Mouse (Mus musculus) CH12.LX (cell line): ENCODE measurements at regions not wholly inside any gene's neighbourhood (a gene's known extent, or its start where the extent isn't known, plus 50 kb on each side); places are given as distances from the start of the nearest gene placed in this dataset.

ENCODE experiments used
- DNase-seq: peaks from one replicate; pipeline ENCODE4 v3.0.0-alpha.2; 2013; ENCODE audit errors: extremely low read depth
- H3K27ac ChIP-seq: 2 replicates; pipeline ENCODE4 v1.5.1; 2012; ENCODE audit warnings: low read depth, mild to moderate bottlenecking, control low read depth, moderate library complexity; ENCODE audit not compliant: insufficient read depth
- H3K27me3 ChIP-seq: replicated peaks from 2 replicates; pipeline ENCODE3; 2012; ENCODE audit warnings: inconsistent platforms
- H3K36me3 ChIP-seq, 2 experiments: replicated peaks in 1 of 2; 2 replicates each; pipeline versions ENCODE3 to v1.6.1; 2012; ENCODE audit warnings: inconsistent platforms in 1 of 2, low read length in 1 of 2, mild to moderate bottlenecking in 1 of 2, mixed read lengths in 1 of 2, moderate library complexity in 1 of 2; ENCODE audit not compliant: control insufficient read depth in 1 of 2, insufficient read depth in 1 of 2
- H3K4me1 ChIP-seq, 2 experiments: 2 replicates each; pipeline ENCODE4 v1.6.1; 2012; ENCODE audit warnings: inconsistent platforms in 1 of 2, moderate library complexity in 1 of 2; ENCODE audit not compliant: insufficient read depth in 2 of 2, control insufficient read depth in 1 of 2
- H3K4me2 ChIP-seq: 2 replicates; pipeline ENCODE4 v1.6.1; 2012; ENCODE audit warnings: low read depth, mild to moderate bottlenecking, control low read depth; ENCODE audit not compliant: poor library complexity, insufficient read depth, severe bottlenecking
- H3K4me3 ChIP-seq, 3 experiments: fragments of 150-350 bp in 1 of 3; sonication (generic) in 1 of 3; replicated peaks in 1 of 3; 2 replicates each; pipeline versions ENCODE3 to v1.5.1; 2011 to 2012; ENCODE audit warnings: low read depth in 2 of 3, low read length in 2 of 3, mild to moderate bottlenecking in 2 of 3, moderate library complexity in 2 of 3, control low read depth in 1 of 3, improper control_type of control experiment in 1 of 3, inconsistent platforms in 1 of 3, mixed read lengths in 1 of 3; ENCODE audit not compliant: poor library complexity in 1 of 3
- H3K79me2 ChIP-seq: replicated peaks from 2 replicates; pipeline ENCODE4 v1.6.1; 2012; ENCODE audit warnings: mild to moderate bottlenecking, moderate library complexity; ENCODE audit not compliant: control insufficient read depth, poor library complexity, insufficient read depth, severe bottlenecking; ENCODE audit errors: extremely low read depth
- H3K9ac ChIP-seq: 2 replicates; pipeline ENCODE4 v1.6.1; 2012; ENCODE audit warnings: low read depth, mild to moderate bottlenecking, control low read depth, moderate library complexity; ENCODE audit not compliant: insufficient read depth
- H3K9me3 ChIP-seq: replicated peaks from 2 replicates; pipeline ENCODE3; 2012; ENCODE audit warnings: low read length, inconsistent platforms, mixed read lengths
- BHLHE40 ChIP-seq: IDR thresholded peaks from 2 replicates; pipeline ENCODE4 v1.6.1; 2011; ENCODE audit warnings: mild to moderate bottlenecking, low read depth, low read length, improper control_type of control experiment
- CHD2 ChIP-seq: IDR thresholded peaks from 2 replicates; pipeline ENCODE4 v1.6.1; 2011; ENCODE audit warnings: low read length, improper control_type of control experiment
- CTCF ChIP-seq, 2 experiments: IDR thresholded peaks in 1 of 2; conservative IDR thresholded peaks in 1 of 2; 2 replicates each; pipeline ENCODE4 v1.5.1; 2011 to 2012; ENCODE audit warnings: low read depth in 2 of 2, low read length in 2 of 2, improper control_type of control experiment in 1 of 2, inconsistent platforms in 1 of 2, mild to moderate bottlenecking in 1 of 2, moderate library complexity in 1 of 2
- ETS1 ChIP-seq: conservative IDR thresholded peaks from 2 replicates; pipeline ENCODE4 v1.6.1; 2012; ENCODE audit warnings: low read depth, mild to moderate bottlenecking, inconsistent platforms, low read length, improper control_type of control experiment, moderate library complexity
- GABPA ChIP-seq: IDR thresholded peaks from 2 replicates; pipeline ENCODE4 v1.6.1; 2012; ENCODE audit warnings: low read depth, low read length, improper control_type of control experiment, inconsistent platforms; ENCODE audit not compliant: insufficient replicate concordance
- HCFC1 ChIP-seq: IDR thresholded peaks from 2 replicates; pipeline ENCODE4 v1.6.1; 2012; ENCODE audit warnings: low read depth, mild to moderate bottlenecking, inconsistent platforms, low read length, improper control_type of control experiment
- JUND ChIP-seq: conservative IDR thresholded peaks from 2 replicates; pipeline ENCODE4 v1.6.1; 2011; ENCODE audit warnings: low read depth, low read length, improper control_type of control experiment
- MAX ChIP-seq: IDR thresholded peaks from 2 replicates; pipeline ENCODE4 v1.6.1; 2011; ENCODE audit warnings: low read length, improper control_type of control experiment
- MAZ ChIP-seq: IDR thresholded peaks from 2 replicates; pipeline ENCODE4 v1.6.1; 2012; ENCODE audit warnings: low read depth, mild to moderate bottlenecking, inconsistent platforms, low read length, improper control_type of control experiment, moderate library complexity
- MEF2A ChIP-seq: IDR thresholded peaks from 2 replicates; pipeline ENCODE4 v1.6.1; 2014; ENCODE audit warnings: low read depth, mild to moderate bottlenecking, inconsistent platforms, low read length, improper control_type of control experiment, borderline replicate concordance
- POLR2A ChIP-seq: IDR thresholded peaks from 2 replicates; pipeline ENCODE4 v1.6.1; 2011; ENCODE audit warnings: low read depth, mild to moderate bottlenecking, improper control_type of control experiment, low read length
- POLR2AphosphoS2 ChIP-seq: IDR thresholded peaks from 2 replicates; pipeline ENCODE4 v1.6.1; 2011; ENCODE audit warnings: low read depth, low read length, improper control_type of control experiment
- SMC3 ChIP-seq: IDR thresholded peaks from 2 replicates; pipeline ENCODE4 v1.6.1; 2011; ENCODE audit warnings: low read depth, low read length, improper control_type of control experiment
- TBP ChIP-seq: conservative IDR thresholded peaks from 2 replicates; pipeline ENCODE4 v1.6.1; 2011; ENCODE audit warnings: low read depth, low read length, improper control_type of control experiment
- TCF12 ChIP-seq: IDR thresholded peaks from 2 replicates; pipeline ENCODE4 v1.6.1; 2014; ENCODE audit warnings: low read depth, mild to moderate bottlenecking, inconsistent platforms, low read length, improper control_type of control experiment
- UBTF ChIP-seq: IDR thresholded peaks from 2 replicates; pipeline ENCODE4 v1.6.1; 2012; ENCODE audit warnings: low read depth, mild to moderate bottlenecking, inconsistent platforms, low read length, improper control_type of control experiment, moderate library complexity
- USF1 ChIP-seq: IDR thresholded peaks from 2 replicates; pipeline ENCODE4 v1.6.1; 2014; ENCODE audit warnings: low read depth, mild to moderate bottlenecking, inconsistent platforms, low read length, improper control_type of control experiment
- USF2 ChIP-seq: conservative IDR thresholded peaks from 2 replicates; pipeline ENCODE4 v1.6.1; 2011; ENCODE audit warnings: low read depth, low read length, improper control_type of control experiment
- ZC3H11A ChIP-seq: IDR thresholded peaks from 2 replicates; pipeline ENCODE4 v1.6.1; 2012; ENCODE audit warnings: low read depth, mild to moderate bottlenecking, inconsistent platforms, low read length, improper control_type of control experiment
- ZKSCAN1 ChIP-seq: IDR thresholded peaks from 2 replicates; pipeline ENCODE4 v1.6.1; 2012; ENCODE audit warnings: low read depth, inconsistent platforms, low read length, improper control_type of control experiment, borderline replicate concordance
- ZMIZ1 ChIP-seq: IDR thresholded peaks from 2 replicates; pipeline ENCODE4 v1.6.1; 2012; ENCODE audit warnings: low read depth, mild to moderate bottlenecking, inconsistent platforms, low read length, improper control_type of control experiment
- ZNF384 ChIP-seq: IDR thresholded peaks from 2 replicates; pipeline ENCODE4 v1.6.1; 2012; ENCODE audit warnings: low read depth, low read length, improper control_type of control experiment, inconsistent platforms
- dilution Hi-C: fragments of 300-500 bp; cut with MboI; formaldehyde crosslinking; loops from 2 replicates; pipeline ENCODE4 v1.14.3; 2020; ENCODE audit warnings: low sequenced_read_pairs; ENCODE audit not compliant: extremely low pct_unique_long_range_greater_than_20kb, extremely low pct_ligation_motif_present
- in situ Hi-C: fragments of 300-500 bp; cut with MboI; formaldehyde crosslinking; loops from 3 replicates; pipeline ENCODE4 v1.14.3; 2019; ENCODE audit warnings: low sequenced_read_pairs, low pct_ligation_motif_present, low pct_unique_long_range_greater_than_20kb, mixed read lengths

GRCm38 (mm10) chr9:14009451-14009850, 181.9 kb downstream of the Fam76b start:
- no peak overlapping the region for H3K27ac ChIP-seq
- H3K9ac ChIP-seq, result no peak overlapping the region
- H3K36me3 ChIP-seq, result no peaks in the 10 kb centered on the region
- in situ Hi-C loops, result no loop called here
- H3K79me2 ChIP-seq, result no peaks in the 10 kb centered on the region
- H3K4me2 ChIP-seq, result no peak overlapping the region
- H3K4me3 ChIP-seq, result no peak overlapping the region
- H3K4me1 ChIP-seq, result peaks cover 0 to 7% of the 10 kb centered on the region in 2 experiments; a peak in 2 of 4 replicates
- peaks cover 3% of the 10 kb centered on the region for H3K9me3 ChIP-seq
- dilution Hi-C loops, result no loop called here
- TF ChIP-seq SMC3, result no peak
- TF ChIP-seq ETS1, result no peak
- no peak for TF ChIP-seq ZNF384
- no peak for TF ChIP-seq POLR2A
- no peak for TF ChIP-seq MEF2A
- no peak for DNase-seq
- no peaks in the 10 kb centered on the region for H3K27me3 ChIP-seq

DNA sequence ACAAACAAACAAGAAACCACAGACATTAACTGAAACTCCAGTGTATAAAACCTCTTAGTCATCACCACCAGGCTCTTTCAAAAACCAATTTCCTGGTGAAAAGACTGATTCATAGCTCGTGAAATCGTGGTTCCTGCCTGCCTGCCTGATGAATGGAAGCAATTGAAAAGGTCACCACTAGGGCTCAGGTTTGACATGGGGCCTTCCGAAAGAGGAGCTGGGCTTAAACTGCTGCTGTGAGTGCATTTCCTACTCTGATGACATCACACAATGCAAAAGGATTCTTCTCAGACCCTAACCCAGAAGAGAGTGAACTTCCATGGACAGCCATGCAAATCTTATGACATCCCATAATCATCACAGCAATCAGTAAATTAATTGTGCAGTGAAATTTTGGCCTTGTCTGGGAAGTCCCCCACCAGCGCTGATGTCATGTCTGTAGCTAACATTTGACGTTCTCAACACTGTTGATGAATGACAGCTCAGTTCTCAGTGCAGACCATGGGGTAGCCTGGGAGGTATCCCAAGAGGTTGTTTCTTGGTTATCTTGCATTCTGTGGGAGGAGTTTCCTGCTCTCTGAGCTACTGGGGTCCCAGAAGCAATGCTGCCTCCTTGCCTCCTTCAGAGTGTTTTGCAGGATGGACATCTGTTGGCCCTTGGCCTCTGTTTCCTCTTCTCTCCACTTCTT, 182.9 kb downstream of the Fam76b start:
- no peaks in the 10 kb centered on the region for H3K79me2 ChIP-seq
- H3K36me3 ChIP-seq, result no peaks in the 10 kb centered on the region
- H3K4me2 ChIP-seq, result no peak overlapping the region
- dilution Hi-C loops (no loop called here), in situ Hi-C loops (no loop called here)
- peaks cover 0 to 7% of the 10 kb centered on the region in 2 experiments; a peak in 2 of 4 replicates for H3K4me1 ChIP-seq
- no peak overlapping the region for H3K27ac ChIP-seq
- DNase-seq, result peak; percentile 41
- TF ChIP-seq ETS1 (no peak), MEF2A (no peak), CTCF (conservative IDR thresholded peaks at IDR 0.05 in 1 of 2, IDR thresholded peaks at IDR 0.05 in 1 of 2; ENCODE audit: low read depth in 2 of 2, low read length in 2 of 2) (peak in 1 of 2 experiments; percentile 21; a peak in 1 of 4 replicates), UBTF (no peak)
- H3K27me3 ChIP-seq, result no peaks in the 10 kb centered on the region
- peaks cover 3% of the 10 kb centered on the region for H3K9me3 ChIP-seq
- H3K9ac ChIP-seq, result no peak overlapping the region
- no peak overlapping the region for H3K4me3 ChIP-seq

DNA sequence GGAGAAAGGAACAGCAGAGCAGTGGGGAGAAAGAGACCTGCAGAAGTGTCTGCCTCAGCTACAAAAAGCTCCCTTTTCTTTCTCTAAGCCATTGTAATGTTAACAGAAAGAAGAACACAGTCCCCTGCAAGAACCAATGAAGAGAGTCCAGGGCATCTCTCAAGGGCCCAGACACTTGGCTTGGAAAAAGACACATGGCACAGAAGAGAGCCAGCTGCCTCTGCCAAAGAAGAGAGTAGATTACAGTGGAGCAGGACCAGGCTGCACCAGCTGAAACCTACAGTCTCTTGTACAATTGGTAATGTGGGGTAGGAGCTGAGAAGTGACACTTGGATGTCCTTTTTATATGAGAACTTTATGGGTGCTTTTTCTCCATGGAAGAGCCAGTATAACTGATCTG, 196.7 kb downstream of the Fam76b start:
- Histone ChIP-seq H3K9me3 (no peaks in the 10 kb centered on the region), H3K79me2 (no peaks in the 10 kb centered on the region), H3K27ac (no peak overlapping the region), H3K4me2 (no peak overlapping the region), H3K4me3 (no peak overlapping the region), H3K4me1 (no peaks in the 10 kb centered on the region), H3K36me3 (no peaks in the 10 kb centered on the region), H3K27me3 (no peaks in the 10 kb centered on the region), H3K9ac (no peak overlapping the region)
- in situ Hi-C loops (no loop called here), dilution Hi-C loops (no loop called here)
- no peak for DNase-seq
- TF ChIP-seq BHLHE40 (no peak), MEF2A (no peak), ZKSCAN1 (no peak), ZNF384 (no peak), CHD2 (no peak), TBP (no peak), ZMIZ1 (no peak), HCFC1 (no peak), SMC3 (no peak), POLR2A (no peak), MAX (no peak), TCF12 (no peak), ETS1 (no peak), USF2 (no peak), USF1 (no peak), GABPA (no peak), POLR2AphosphoS2 (no peak), ZC3H11A (no peak), JUND (no peak), MAZ (no peak)
